Mouse (Mus musculus) large intestine, adult 2 months (tissue): ENCODE data around the gene Prkg1. TPM values are rescaled to one million over a fixed set of nuclear protein-coding genes. Genes with fewer than 3 reads are reported as not detected.
"Not testable (repeated sequence)": the region's sequence is repeated elsewhere in the genome, so short reads cannot be mapped to it uniquely, and the experiment has no call there.

ENCODE experiments used
- DNase-seq: peaks from one replicate; pipeline ENCODE4 v3.0.0-alpha.2; 2012; ENCODE audit warnings: low read depth, low spot score
- WGBS: fragments of 180-500 bp; shearing (Covaris S2); methylation state at CpG from one replicate; pipeline ENCODE4 v1.1.7; 2018; 5-methylcytosine and 5-hydroxymethylcytosine counted together
- polyA plus RNA-seq: library from polyadenylated mRNA; depleted of rRNA; stranded (reverse); fragments of >200 nt; gene quantifications from 2 replicates; pipeline ENCODE4 v1.2.3, GENCODE M21; 2012

The Prkg1 gene
- polyA plus RNA-seq, 1 experiment: 0.86 TPM

DNA sequence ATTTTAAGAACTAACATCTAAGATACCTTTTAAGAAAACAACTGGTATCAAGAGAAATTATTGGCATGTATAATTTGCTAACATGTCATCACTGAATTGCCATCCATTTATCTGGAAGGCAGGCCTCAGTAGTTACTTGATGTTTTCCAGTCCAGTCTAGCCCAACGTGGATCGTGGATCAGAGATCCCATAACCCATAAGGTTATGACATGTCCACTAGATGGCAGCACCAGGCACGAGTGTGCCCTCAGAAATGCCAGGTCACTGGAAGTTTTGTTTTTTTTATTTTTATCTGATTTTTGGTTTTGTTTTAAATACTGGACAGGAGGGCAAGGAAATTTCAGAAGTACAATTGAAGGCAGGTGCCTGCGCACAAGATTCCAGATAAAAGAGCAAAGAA, 422.7 kb downstream of the Prkg1 start:
- 20% methylated on average over 4 of the region's 4 CpGs for WGBS

GRCm38 (mm10) chr19:31340898-31341297, 423.9 kb downstream of the Prkg1 start:
- DNase-seq: no peak
- 14% methylated on average over 1 of the region's 1 CpGs for WGBS

More for the DNA sequence above, 422.7 kb downstream of the Prkg1 start:
- DNase-seq: peak; percentile 10

GRCm38 (mm10) chr19:31338355-31339101, 426.3 kb downstream of the Prkg1 start:
- DNase-seq: no peak
- 73% methylated on average over 5 of the region's 5 CpGs for WGBS

GRCm38 (mm10) chr19:31337863-31338217, 427.0 kb downstream of the Prkg1 start:
- no peak for DNase-seq
- WGBS: 80% methylated on average over 6 of the region's 6 CpGs

GRCm38 (mm10) chr19:31337163-31337862, 427.5 kb downstream of the Prkg1 start:
- WGBS: 49% methylated on average over 9 of the region's 9 CpGs

DNA sequence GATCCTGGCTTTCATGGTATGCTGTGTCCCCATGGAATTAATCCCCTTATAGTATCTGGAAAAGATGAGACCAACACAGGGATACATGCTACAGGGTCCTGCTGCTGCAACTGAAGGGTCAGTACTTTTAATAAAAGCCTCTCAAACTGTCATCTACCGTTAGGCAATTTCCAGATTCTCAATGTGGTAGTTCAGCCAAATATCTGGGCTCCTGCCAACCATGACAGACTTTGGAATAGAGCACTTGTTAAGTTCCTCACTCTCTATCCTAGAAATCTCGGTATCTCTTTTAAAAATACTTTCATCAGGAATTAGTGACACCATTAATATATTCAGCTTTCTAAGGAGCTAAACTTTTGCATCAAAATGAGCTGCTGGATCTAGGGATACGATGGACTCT, 428.5 kb downstream of the Prkg1 start:
- WGBS: 67% methylated on average over 3 of the region's 3 CpGs
- DNase-seq: no peak

More at GRCm38 (mm10) chr19:31337163-31337862, 427.5 kb downstream of the Prkg1 start:
- DNase-seq: no peak

DNA sequence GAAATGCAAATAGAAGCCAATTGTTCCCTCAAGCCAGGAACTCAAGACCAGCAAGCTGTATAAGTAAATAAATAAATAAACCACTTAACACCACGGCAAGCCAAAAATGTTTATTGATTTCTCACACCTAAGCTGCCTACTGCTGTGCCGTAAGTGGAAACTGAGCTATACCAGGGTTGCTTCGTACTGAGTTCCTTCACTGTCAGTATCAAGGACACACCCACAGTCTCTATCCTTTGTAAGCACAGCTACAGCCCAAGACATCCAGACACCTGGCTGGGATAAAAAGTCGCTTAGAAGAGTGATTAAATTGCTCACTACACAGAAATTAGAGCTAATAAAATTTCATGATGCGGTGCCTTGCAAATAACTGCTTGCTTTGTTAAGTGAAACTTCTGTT, 434.9 kb downstream of the Prkg1 start:
- no peak for DNase-seq
- 28% methylated on average over 5 of the region's 5 CpGs for WGBS

- 75% methylated on average over 3 of the region's 3 CpGs for WGBS
- no peak for DNase-seq
Observed at GRCm38 (mm10) chr19:31304760-31305159, 460.1 kb downstream of the Prkg1 start.

- DNase-seq: no peak
- 93% methylated on average over 2 of the region's 2 CpGs for WGBS
Observed at GRCm38 (mm10) chr19:31291231-31291630, 473.6 kb downstream of the Prkg1 start.

GRCm38 (mm10) chr19:31284581-31284980, 480.3 kb downstream of the Prkg1 start:
- DNase-seq: no peak
- 55% methylated on average over 3 of the region's 3 CpGs for WGBS

DNA sequence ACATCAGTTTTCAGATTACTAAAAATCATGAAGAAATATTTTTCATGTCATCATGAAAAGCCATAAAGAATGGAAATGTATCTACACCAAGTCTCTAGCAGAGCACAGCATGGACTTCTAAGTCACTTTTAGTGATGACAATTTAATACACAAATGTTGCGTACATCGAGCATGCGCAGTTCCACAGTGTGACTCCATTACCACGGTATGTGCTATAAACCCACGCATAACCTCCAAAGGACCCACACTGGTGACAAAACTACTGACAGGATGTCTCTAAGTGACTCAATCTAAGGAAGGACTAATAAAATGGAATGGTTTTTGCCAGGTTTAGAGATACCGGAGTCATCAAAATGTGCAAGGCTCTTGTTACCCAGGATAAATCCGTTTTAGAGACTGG, 480.7 kb downstream of the Prkg1 start:
- DNase-seq: no peak
- 84% methylated on average over 7 of the region's 7 CpGs for WGBS

GRCm38 (mm10) chr19:31283617-31284016, 481.2 kb downstream of the Prkg1 start:
- DNase-seq: no peak
- 80% methylated on average over 2 of the region's 2 CpGs for WGBS

GRCm38 (mm10) chr19:31279797-31280486, 484.9 kb downstream of the Prkg1 start:
- 69% methylated on average over 7 of the region's 7 CpGs for WGBS
- no peak for DNase-seq

DNA sequence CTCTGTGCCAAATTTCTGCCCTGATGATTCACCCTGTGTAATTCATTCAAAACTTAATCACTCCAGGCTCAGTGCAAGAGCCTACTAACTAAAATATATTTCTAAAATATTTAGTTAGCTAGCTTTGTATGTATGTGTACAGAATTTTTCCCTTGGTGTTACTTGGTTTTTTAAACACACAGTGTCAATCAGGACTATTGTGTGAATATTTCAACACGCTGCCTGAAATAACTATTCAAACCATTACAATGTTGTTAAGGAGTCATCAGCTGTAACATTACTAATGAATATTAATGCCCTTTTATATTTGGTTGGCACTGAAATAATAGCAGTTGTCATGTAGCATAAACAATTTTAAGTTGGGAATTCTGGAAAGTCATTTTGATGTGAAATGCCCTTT, 502.4 kb downstream of the Prkg1 start:
- no peak for DNase-seq
- WGBS: 77% methylated on average over 1 of the region's 1 CpGs

DNA sequence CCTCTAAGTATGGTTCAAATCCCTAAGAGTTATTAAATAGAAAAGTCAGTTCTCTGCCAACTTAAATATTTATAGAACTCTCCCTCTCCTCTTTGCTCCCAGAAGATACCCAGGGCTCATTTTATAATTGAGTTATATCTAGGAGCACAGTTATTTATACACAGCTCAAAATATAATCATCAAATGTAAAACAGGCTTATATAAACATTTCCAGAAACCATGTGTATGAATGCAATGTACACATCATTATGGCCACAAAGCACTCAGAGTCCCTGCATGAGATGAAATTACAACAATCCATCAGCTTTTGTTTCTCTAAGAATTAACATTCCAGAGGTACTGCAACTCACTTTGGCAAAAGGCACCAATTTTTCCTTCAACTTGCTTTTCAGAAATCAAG, 504.3 kb downstream of the Prkg1 start:
- no peak for DNase-seq

GRCm38 (mm10) chr19:31255780-31256179, 509.1 kb downstream of the Prkg1 start:
- DNase-seq: no peak
- 67% methylated on average over 2 of the region's 2 CpGs for WGBS

DNA sequence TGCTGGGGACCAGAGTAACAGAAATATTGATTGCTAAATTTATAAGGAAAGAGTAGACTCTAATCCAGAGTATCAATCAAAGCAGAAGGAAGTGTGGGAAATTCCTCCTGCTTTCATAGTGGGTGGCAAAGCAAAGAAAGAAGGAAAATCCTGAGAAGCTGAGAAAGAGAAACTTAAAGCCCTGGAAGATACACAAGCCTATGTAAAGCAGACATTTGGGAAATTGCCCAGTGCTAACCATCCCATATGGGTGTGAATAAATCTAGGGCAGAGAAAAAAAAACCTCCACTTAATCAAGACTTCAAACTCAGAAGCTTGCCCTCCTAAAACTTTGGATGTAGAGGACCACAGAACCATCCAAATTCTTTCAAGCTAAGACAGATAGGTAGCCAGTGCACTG, 532.4 kb downstream of the Prkg1 start:
- DNase-seq: no peak

- WGBS: 84% methylated on average over 3 of the region's 3 CpGs
- DNase-seq: no peak
Observed at GRCm38 (mm10) chr19:31228385-31228784, 536.4 kb downstream of the Prkg1 start.

GRCm38 (mm10) chr19:31223457-31223856, 541.4 kb downstream of the Prkg1 start:
- 81% methylated on average over 1 of the region's 1 CpGs for WGBS
- no peak for DNase-seq

- 66% methylated on average over 4 of the region's 4 CpGs for WGBS
Observed at GRCm38 (mm10) chr19:31219261-31219660, 545.6 kb downstream of the Prkg1 start.

GRCm38 (mm10) chr19:31210850-31211249, 554.0 kb downstream of the Prkg1 start:
- 46% methylated on average over 3 of the region's 3 CpGs for WGBS
- no peak for DNase-seq

More at GRCm38 (mm10) chr19:31219261-31219660, 545.6 kb downstream of the Prkg1 start:
- DNase-seq: not testable (repeated sequence)
